Mouse (Mus musculus): Measurements from ENCODE around the gene Cacna1c. TPM values are rescaled to one million over a fixed set of nuclear protein-coding genes. Genes with fewer than 3 reads are reported as not detected.

Cacna1c gene
- polyA plus RNA-seq, 1 experiment from 2014 or later: 0.23 TPM

DNA sequence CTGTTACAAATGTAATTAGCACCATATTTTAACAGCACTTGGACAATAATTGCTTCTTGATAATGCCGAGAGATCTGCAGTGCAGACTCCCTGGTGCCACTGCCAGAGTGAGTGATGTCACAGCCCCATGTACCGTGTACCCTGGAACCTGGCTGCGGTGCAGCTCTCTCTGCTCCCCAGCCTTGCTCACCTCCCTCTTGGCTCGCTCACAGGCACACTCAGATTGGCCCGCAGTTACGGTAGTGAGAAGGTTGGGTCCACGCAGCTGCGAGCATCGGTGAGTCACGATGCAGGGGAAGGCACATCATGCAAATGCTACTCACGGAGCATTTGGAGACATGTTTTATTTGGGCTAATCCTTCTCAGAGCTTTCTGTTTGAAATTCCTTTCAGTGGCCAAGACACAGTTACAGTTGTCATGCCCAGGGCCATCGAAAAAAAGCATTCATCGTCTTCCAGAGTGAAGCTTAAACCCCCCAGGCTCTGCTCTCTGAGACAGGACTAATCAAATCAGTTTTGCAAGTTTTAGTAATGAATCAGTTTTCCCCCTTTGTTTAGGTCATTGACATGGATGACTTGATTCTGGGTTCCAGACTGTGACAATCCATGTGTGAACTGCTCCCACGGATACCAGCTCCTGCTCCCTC, 484.4 kb downstream of the Cacna1c start:
- no peak for TF ChIP-seq EP300 (IDR thresholded peaks at IDR 0.05; ENCODE audit: low read depth)
- no peak for TF ChIP-seq CTCF (IDR thresholded peaks at IDR 0.05; ENCODE audit: low read depth)
- H3K27me3 ChIP-seq (ENCODE audit: insufficient read depth, low read length): no peaks in the 10 kb centered on the region
- no peak overlapping the region for H3K4me2 ChIP-seq (ENCODE audit: low read depth, low read length)
- H3K9me3 ChIP-seq (ENCODE audit: low read length): no peaks in the 10 kb centered on the region
- ATAC-seq: no peak
- H3K4me3 ChIP-seq (ENCODE audit: low read depth, low read length): no peak overlapping the region
- WGBS (ENCODE audit: insufficient replicate concordance): 84% methylated on average over 14 of the region's 14 CpGs
- no peak overlapping the region for H3K9ac ChIP-seq (replicated peaks)
- no peak for DNase-seq
- no peaks in the 10 kb centered on the region for H3K4me1 ChIP-seq (ENCODE audit: insufficient read depth)
- H3K36me3 ChIP-seq (replicated peaks; ENCODE audit: insufficient read depth, low read length): no peaks in the 10 kb centered on the region
- no peak overlapping the region for H3K27ac ChIP-seq (ENCODE audit: low read depth)

DNA sequence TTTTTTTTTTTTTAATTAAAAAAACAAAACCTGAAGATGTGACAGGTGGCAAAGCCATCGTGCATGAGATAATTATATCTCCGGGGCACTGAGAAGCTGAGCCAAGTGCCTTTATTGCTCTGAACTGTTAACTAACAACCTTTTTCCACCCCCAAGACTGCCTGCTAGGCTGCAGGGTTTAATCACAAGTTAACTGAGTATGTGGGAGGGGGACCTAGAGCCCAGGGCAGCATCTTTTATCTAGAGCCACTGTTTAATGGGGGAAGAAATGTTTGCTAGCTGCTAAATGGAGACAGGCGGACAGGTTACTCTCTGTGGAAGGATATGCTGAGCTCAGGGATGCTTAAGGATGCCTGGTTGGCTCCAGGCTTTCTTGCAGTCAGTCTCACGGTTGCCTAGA, 489.2 kb downstream of the Cacna1c start:
- DNase-seq (no peak), ATAC-seq (no peak)
- TF ChIP-seq EP300 (IDR thresholded peaks at IDR 0.05; ENCODE audit: low read depth) (no peak), CTCF (IDR thresholded peaks at IDR 0.05; ENCODE audit: low read depth) (no peak)
- Histone ChIP-seq H3K9me3 (ENCODE audit: low read length) (no peaks in the 10 kb centered on the region), H3K27ac (ENCODE audit: low read depth) (no peak overlapping the region), H3K9ac (replicated peaks) (no peak overlapping the region), H3K4me2 (ENCODE audit: low read depth, low read length) (no peak overlapping the region), H3K36me3 (replicated peaks; ENCODE audit: insufficient read depth, low read length) (no peaks in the 10 kb centered on the region), H3K27me3 (ENCODE audit: insufficient read depth, low read length) (no peaks in the 10 kb centered on the region; the same call in 1 of the 2 replicates), H3K4me3 (ENCODE audit: low read depth, low read length) (no peak overlapping the region), H3K4me1 (ENCODE audit: insufficient read depth) (no peaks in the 10 kb centered on the region)
- WGBS (ENCODE audit: insufficient replicate concordance): 54% methylated on average over 4 of the region's 4 CpGs

DNA sequence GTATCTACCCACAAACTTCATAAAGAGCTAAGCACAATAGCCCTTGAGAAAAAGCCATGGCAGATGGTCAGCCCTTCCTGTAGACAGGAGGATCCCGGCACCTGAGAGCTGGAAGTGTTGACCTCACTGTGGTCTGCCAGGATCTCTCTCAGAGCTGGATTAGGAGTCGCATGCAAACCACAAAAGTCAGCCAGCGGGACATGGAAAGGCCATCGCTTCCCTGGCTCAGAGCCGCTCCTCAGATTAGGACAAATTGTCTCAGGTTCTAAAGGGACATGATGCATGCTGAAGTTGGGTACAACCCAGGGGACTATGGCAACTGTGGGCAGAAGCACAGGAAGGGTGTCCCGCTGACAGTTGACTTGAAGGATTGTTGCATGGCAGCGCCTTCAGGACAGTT, 490.4 kb downstream of the Cacna1c start:
- Histone ChIP-seq H3K27ac (ENCODE audit: low read depth) (no peak overlapping the region), H3K4me1 (ENCODE audit: insufficient read depth) (no peaks in the 10 kb centered on the region), H3K4me2 (ENCODE audit: low read depth, low read length) (no peak overlapping the region), H3K9ac (replicated peaks) (no peak overlapping the region), H3K36me3 (replicated peaks; ENCODE audit: insufficient read depth, low read length) (no peaks in the 10 kb centered on the region), H3K27me3 (ENCODE audit: insufficient read depth, low read length) (no peaks in the 10 kb centered on the region; the same call in 1 of the 2 replicates), H3K9me3 (ENCODE audit: low read length) (no peaks in the 10 kb centered on the region), H3K4me3 (ENCODE audit: low read depth, low read length) (no peak overlapping the region)
- 80% methylated on average over 7 of the region's 7 CpGs for WGBS (ENCODE audit: insufficient replicate concordance)
- TF ChIP-seq EP300 (IDR thresholded peaks at IDR 0.05; ENCODE audit: low read depth) (no peak), CTCF (IDR thresholded peaks at IDR 0.05; ENCODE audit: low read depth) (no peak)
- ATAC-seq (no peak), DNase-seq (no peak)

DNA sequence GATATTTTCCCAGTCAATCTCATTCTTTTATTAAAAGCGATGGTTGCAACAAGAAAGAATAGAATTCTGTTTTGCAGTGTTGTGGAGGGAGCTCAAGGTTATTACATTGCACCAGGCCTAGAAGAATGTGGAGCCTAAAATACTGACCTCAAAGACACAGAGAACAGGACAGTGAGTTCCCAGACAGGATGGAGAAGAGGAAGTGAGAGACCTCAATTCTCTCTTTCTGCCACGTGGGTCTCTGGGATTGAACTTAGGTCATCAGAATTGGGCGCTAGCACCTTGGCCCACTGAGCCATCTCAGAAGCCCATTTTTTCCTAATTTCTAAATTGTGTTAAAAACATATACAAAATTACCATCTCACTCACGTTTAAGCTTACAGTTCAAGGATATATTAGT, 501.6 kb downstream of the Cacna1c start:
- TF ChIP-seq CTCF (IDR thresholded peaks at IDR 0.05; ENCODE audit: low read depth) (no peak), EP300 (IDR thresholded peaks at IDR 0.05; ENCODE audit: low read depth) (no peak)
- ATAC-seq (no peak), DNase-seq (no peak)
- no peak overlapping the region for H3K4me2 ChIP-seq (ENCODE audit: low read depth, low read length)
- H3K9me3 ChIP-seq (ENCODE audit: low read length): no peaks in the 10 kb centered on the region
- WGBS (ENCODE audit: insufficient replicate concordance): 57% methylated on average over 4 of the region's 4 CpGs
- no peak overlapping the region for H3K27ac ChIP-seq (ENCODE audit: low read depth)
- H3K4me1 ChIP-seq (ENCODE audit: insufficient read depth): no peaks in the 10 kb centered on the region
- no peaks in the 10 kb centered on the region for H3K27me3 ChIP-seq (ENCODE audit: insufficient read depth, low read length)
- no peak overlapping the region for H3K9ac ChIP-seq (replicated peaks)
- no peak overlapping the region for H3K4me3 ChIP-seq (ENCODE audit: low read depth, low read length)
- H3K36me3 ChIP-seq (replicated peaks; ENCODE audit: insufficient read depth, low read length): no peaks in the 10 kb centered on the region

DNA sequence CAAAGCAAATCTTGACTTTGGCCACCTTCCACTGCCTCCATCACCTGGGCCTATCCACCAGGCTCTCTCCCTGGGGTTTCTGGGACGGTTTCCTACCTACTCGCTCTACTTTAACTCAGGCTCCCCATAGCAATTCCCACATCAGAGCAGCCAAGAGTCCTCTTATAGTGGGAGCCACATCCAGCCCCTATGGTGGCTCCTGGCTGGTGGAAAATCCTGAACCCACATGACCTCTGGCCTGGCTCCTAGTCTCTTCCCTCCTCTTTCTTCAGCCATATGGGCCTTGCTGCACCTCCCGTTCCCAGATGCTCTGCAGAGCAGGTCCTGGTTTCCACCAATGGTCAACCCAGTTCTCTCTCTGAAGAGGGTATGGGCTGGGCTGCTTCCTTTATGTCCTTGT, 506.8 kb downstream of the Cacna1c start:
- no peak for TF ChIP-seq EP300 (IDR thresholded peaks at IDR 0.05; ENCODE audit: low read depth)
- TF ChIP-seq CTCF (IDR thresholded peaks at IDR 0.05; ENCODE audit: low read depth): no peak

DNA sequence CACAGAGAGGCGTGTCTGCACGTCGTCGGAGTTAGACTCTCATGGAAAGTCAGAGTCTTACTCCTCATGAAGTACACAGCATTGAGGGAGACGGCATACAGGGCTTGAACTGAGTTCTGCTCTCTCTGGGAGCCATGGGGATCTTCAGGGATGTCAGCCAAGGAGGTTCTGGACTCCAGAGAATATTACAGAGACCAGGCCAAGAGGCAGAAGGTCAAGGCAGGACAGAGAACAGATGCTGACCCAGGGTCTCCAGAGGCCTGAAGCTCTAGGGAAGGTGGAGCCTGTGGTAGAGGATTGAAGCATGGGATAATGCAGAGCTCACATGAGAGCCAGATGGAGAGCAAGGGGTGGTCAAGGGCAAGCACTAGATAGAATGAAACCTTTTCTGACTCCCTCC, 507.4 kb downstream of the Cacna1c start:
- ATAC-seq (no peak), DNase-seq (no peak)
- no peak overlapping the region for H3K4me3 ChIP-seq (ENCODE audit: low read depth, low read length)
- no peak overlapping the region for H3K9ac ChIP-seq (replicated peaks)
- TF ChIP-seq EP300 (IDR thresholded peaks at IDR 0.05; ENCODE audit: low read depth): no peak
- H3K36me3 ChIP-seq (replicated peaks; ENCODE audit: insufficient read depth, low read length): no peaks in the 10 kb centered on the region
- WGBS (ENCODE audit: insufficient replicate concordance): 79% methylated on average over 5 of the region's 5 CpGs
- H3K4me2 ChIP-seq (ENCODE audit: low read depth, low read length): no peak overlapping the region
- H3K27me3 ChIP-seq (ENCODE audit: insufficient read depth, low read length): no peaks in the 10 kb centered on the region
- no peak overlapping the region for H3K27ac ChIP-seq (ENCODE audit: low read depth)
- H3K4me1 ChIP-seq (ENCODE audit: insufficient read depth): no peaks in the 10 kb centered on the region
- no peaks in the 10 kb centered on the region for H3K9me3 ChIP-seq (ENCODE audit: low read length)

More for the DNA sequence above, 506.8 kb downstream of the Cacna1c start:
- H3K36me3 ChIP-seq (replicated peaks; ENCODE audit: insufficient read depth, low read length): no peaks in the 10 kb centered on the region
- 88% methylated on average over 3 of the region's 3 CpGs for WGBS (ENCODE audit: insufficient replicate concordance)
- H3K9me3 ChIP-seq (ENCODE audit: low read length): no peaks in the 10 kb centered on the region
- H3K4me3 ChIP-seq (ENCODE audit: low read depth, low read length): no peak overlapping the region
- no peak overlapping the region for H3K4me2 ChIP-seq (ENCODE audit: low read depth, low read length)
- H3K27ac ChIP-seq (ENCODE audit: low read depth): no peak overlapping the region
- no peaks in the 10 kb centered on the region for H3K4me1 ChIP-seq (ENCODE audit: insufficient read depth)
- ATAC-seq (no peak), DNase-seq (no peak)
- H3K27me3 ChIP-seq (ENCODE audit: insufficient read depth, low read length): no peaks in the 10 kb centered on the region
- no peak overlapping the region for H3K9ac ChIP-seq (replicated peaks)

DNA sequence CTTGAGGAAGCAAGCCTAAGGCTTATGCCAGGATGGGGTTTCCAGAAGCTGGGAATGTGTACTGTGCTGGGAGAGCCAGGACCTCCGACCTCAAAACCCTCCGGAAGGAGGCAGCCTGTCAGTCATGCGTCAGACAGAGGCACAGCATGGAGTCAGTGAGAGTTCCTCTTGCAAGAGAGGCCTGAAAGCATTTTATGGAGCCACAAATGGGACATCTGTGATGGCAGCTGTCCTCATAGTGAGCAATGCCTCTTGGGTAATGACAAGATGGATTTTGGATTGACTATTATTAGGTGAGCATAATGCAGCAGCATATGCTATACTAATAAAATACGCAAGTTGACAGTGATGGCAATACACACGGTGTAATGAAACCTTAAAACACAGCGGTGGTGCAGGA, 515.4 kb downstream of the Cacna1c start:
- Histone ChIP-seq H3K9me3 (ENCODE audit: low read length) (no peaks in the 10 kb centered on the region), H3K4me2 (ENCODE audit: low read depth, low read length) (no peak overlapping the region), H3K9ac (replicated peaks) (no peak overlapping the region), H3K36me3 (replicated peaks; ENCODE audit: insufficient read depth, low read length) (no peaks in the 10 kb centered on the region), H3K27ac (ENCODE audit: low read depth) (no peak overlapping the region), H3K4me3 (ENCODE audit: low read depth, low read length) (no peak overlapping the region), H3K27me3 (ENCODE audit: insufficient read depth, low read length) (no peaks in the 10 kb centered on the region), H3K4me1 (ENCODE audit: insufficient read depth) (no peaks in the 10 kb centered on the region)
- DNase-seq (no peak), ATAC-seq (no peak)
- TF ChIP-seq EP300 (IDR thresholded peaks at IDR 0.05; ENCODE audit: low read depth) (no peak), CTCF (IDR thresholded peaks at IDR 0.05; ENCODE audit: low read depth) (no peak)
- WGBS (ENCODE audit: insufficient replicate concordance): 78% methylated on average over 6 of the region's 6 CpGs

Measured in liver, postnatal 0 days (tissue).